16 mouse cellular contexts compared by ENCODE assay signal in the genomic region with DNA sequence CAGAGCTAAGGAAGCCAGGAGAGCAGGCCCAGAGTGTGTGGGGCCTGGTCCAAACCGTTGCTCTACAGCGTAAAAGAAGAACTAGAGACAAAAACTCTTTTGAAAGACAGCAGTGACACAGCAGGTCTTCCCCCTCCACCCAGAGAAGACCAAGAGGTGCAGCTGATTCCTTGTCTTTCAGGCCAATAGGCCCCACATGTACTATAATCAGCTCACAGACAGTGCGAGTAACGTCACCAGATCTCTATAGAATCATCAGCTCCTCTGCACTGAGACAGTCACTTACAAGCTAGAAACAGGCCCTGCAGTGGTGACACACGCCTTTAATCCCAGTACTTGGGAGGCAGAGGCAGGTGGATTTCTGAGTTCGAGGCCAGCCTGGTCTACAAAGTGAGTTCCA. TPM values are rescaled to one million over a fixed set of nuclear protein-coding genes. Genes with fewer than 3 reads are reported as not detected.
DNase-seq lines count a peak whose midpoint lies in the region; ATAC-seq and TF ChIP-seq lines count a peak whose summit lies in the region.
"Had no signal": no experiment of that assay in that cellular context is flagged by ENCODE, and none has a peak within 500 bp of the region (broad histone marks: within the 10 kb centered on the region; RNA-seq: fewer than 3 reads in every experiment).

No protein-coding gene starts in this region.

- ATAC-seq in midbrain, embryonic 12.5 days (ENCODE audit: low FRiP score, low read depth), result no peak
- ATAC-seq in midbrain, embryonic 13.5 days, result no peak
- peak; percentile 17 for ATAC-seq in liver, embryonic 11.5 days (replicated peaks; ENCODE audit: low FRiP score)
- ATAC-seq: inflammation-experienced regulatory T-cells, adult 6 months had no signal

- H3K27ac ChIP-seq in midbrain, embryonic 12.5 days (replicated peaks), result peak overlapping the region; percentile 10; the same call in 1 of the 2 replicates
- H3K27ac ChIP-seq in midbrain, embryonic 13.5 days, result no peak overlapping the region
- H3K27ac ChIP-seq in liver, embryonic 11.5 days (ENCODE audit: low read depth, low read length), result peak overlapping the region; percentile 84
- 0 out of 2 replicates have a peak overlapping the region, but pooled peaks have one; percentile 38 for H3K27ac ChIP-seq in olfactory bulb, adult 2 months (ENCODE audit: insufficient read depth, low read depth, low read length)
- H3K27ac ChIP-seq: forebrain, embryonic 12.5 days had no signal

- no peak for TF ChIP-seq CTCF in olfactory bulb, adult 2 months (IDR thresholded peaks at IDR 0.05; ENCODE audit: insufficient read depth, low read depth, low read length)

- H3K4me1 ChIP-seq in midbrain, embryonic 12.5 days, result peaks cover 27% of the 10 kb centered on the region
- H3K4me1 ChIP-seq in midbrain, embryonic 13.5 days (replicated peaks), result peaks cover 34% of the 10 kb centered on the region
- H3K4me1 ChIP-seq in liver, embryonic 11.5 days (replicated peaks; ENCODE audit: control insufficient read depth, insufficient read depth, low read length), result peaks cover 45% of the 10 kb centered on the region
- H3K4me1 ChIP-seq in olfactory bulb, adult 2 months (ENCODE audit: control insufficient read depth, insufficient read depth, low read length), result peaks cover 14% of the 10 kb centered on the region; the same call in 1 of the 2 replicates

- no peak overlapping the region for H3K9ac ChIP-seq in midbrain, embryonic 12.5 days (replicated peaks)
- H3K9ac ChIP-seq in midbrain, embryonic 13.5 days (replicated peaks), result no peak overlapping the region
- H3K9ac ChIP-seq in liver, embryonic 11.5 days (ENCODE audit: low read depth, low read length), result peak overlapping the region; percentile 60
- H3K9ac ChIP-seq: forebrain, embryonic 12.5 days had no signal

- H3K27me3 ChIP-seq in midbrain, embryonic 12.5 days, result no peaks in the 10 kb centered on the region
- no peaks in the 10 kb centered on the region for H3K27me3 ChIP-seq in midbrain, embryonic 13.5 days
- H3K27me3 ChIP-seq in liver, embryonic 11.5 days (replicated peaks; ENCODE audit: control insufficient read depth, insufficient read depth, low read length), result no peaks in the 10 kb centered on the region
- H3K27me3 ChIP-seq: forebrain, embryonic 12.5 days had no signal

- H3K4me3 ChIP-seq in midbrain, embryonic 12.5 days, result no peak overlapping the region
- H3K4me3 ChIP-seq in midbrain, embryonic 13.5 days (replicated peaks), result no peak overlapping the region
- H3K4me3 ChIP-seq in liver, embryonic 11.5 days (ENCODE audit: low read depth, low read length), result no peak overlapping the region
- H3K4me3 ChIP-seq in olfactory bulb, adult 2 months (ENCODE audit: insufficient read depth, low read depth, low read length), result no peak overlapping the region
- H3K4me3 ChIP-seq: forebrain, embryonic 12.5 days had no signal

- H3K9me3 ChIP-seq in midbrain, embryonic 12.5 days, result no peaks in the 10 kb centered on the region
- no peaks in the 10 kb centered on the region for H3K9me3 ChIP-seq in midbrain, embryonic 13.5 days
- H3K9me3 ChIP-seq in liver, embryonic 11.5 days (ENCODE audit: control insufficient read depth, low read length), result no peaks in the 10 kb centered on the region
- H3K9me3 ChIP-seq: forebrain, embryonic 12.5 days had no signal

- 83% methylated on average over 6 of the region's 6 CpGs for WGBS in midbrain, embryonic 12.5 days
- 74% methylated on average over 6 of the region's 6 CpGs for WGBS in midbrain, embryonic 13.5 days
- 49% methylated on average over 6 of the region's 6 CpGs for WGBS in liver, embryonic 11.5 days
- WGBS in olfactory bulb, adult 2 months, result 56% methylated on average over 6 of the region's 6 CpGs

- DNase-seq in cerebellum, adult 9-11 months, result peak; percentile 36
- DNase-seq in cerebellum, postnatal 14 days, result no peak
- no peak for DNase-seq in liver, embryonic 11.5 days (ENCODE audit: low spot score)
- DNase-seq in adrenal gland, adult 2 months, result no peak
- no peak for DNase-seq in ovary, postnatal 10 days (ENCODE audit: low spot score)
- DNase-seq: lung, postnatal 14 days; thymus, postnatal 14 days had no signal

- no peak overlapping the region for H3K4me2 ChIP-seq in midbrain, embryonic 12.5 days (replicated peaks)
- H3K4me2 ChIP-seq in midbrain, embryonic 13.5 days (replicated peaks), result no peak overlapping the region
- peak overlapping the region; percentile 53 for H3K4me2 ChIP-seq in liver, embryonic 11.5 days

- TF ChIP-seq POLR2A in olfactory bulb, adult 2 months (IDR thresholded peaks at IDR 0.05; ENCODE audit: insufficient read depth, low read depth, low read length), result no peak

- H3K36me3 ChIP-seq in midbrain, embryonic 12.5 days, result no peaks in the 10 kb centered on the region
- H3K36me3 ChIP-seq in midbrain, embryonic 13.5 days, result no peaks in the 10 kb centered on the region
- H3K36me3 ChIP-seq in liver, embryonic 11.5 days (ENCODE audit: control insufficient read depth, insufficient read depth, low read length), result no peaks in the 10 kb centered on the region
- H3K36me3 ChIP-seq: forebrain, embryonic 12.5 days had no signal

RNA-seq across cellular contexts. Expression of a gene that starts 4.8 kb away (rescaled TPM):
- 30.7 and 31.8 TPM in 2 replicates for polyA plus RNA-seq in midbrain, embryonic 12.5 days (2016; fragmentation: Nextera tagmentation; extraction: Ambion mirVana)
- 24.4 and 24.7 TPM in 2 replicates for polyA plus RNA-seq in midbrain, embryonic 13.5 days (2015; fragmentation: Nextera tagmentation; extraction: Ambion mirVana)
- polyA plus RNA-seq in liver, embryonic 11.5 days (2014; fragmentation: Nextera tagmentation; extraction: Ambion mirVana), result 20.0 and 20.9 TPM in 2 replicates
- 47.4 and 143 TPM in 2 replicates for polyA plus RNA-seq in olfactory bulb, adult 2 months (2012; ENCODE audit: insufficient read depth, insufficient read length, low replicate concordance, missing spikeins)
- total RNA-seq in adrenal gland, adult 2 months (2021), result 10 to 100 TPM; 67.0 to 77.8 TPM
- polyA plus RNA-seq in adrenal gland, adult 2 months (2012; rRNA removed), result 69.2 and 87.7 TPM in 2 replicates

RNA-seq across cellular contexts. Expression of a gene that starts 17.2 kb away (rescaled TPM):
- polyA plus RNA-seq in midbrain, embryonic 12.5 days (2016; fragmentation: Nextera tagmentation; extraction: Ambion mirVana), result not detected in 2 replicates
- polyA plus RNA-seq in midbrain, embryonic 13.5 days (2015; fragmentation: Nextera tagmentation; extraction: Ambion mirVana), result 0.22 and 0.27 TPM in 2 replicates
- polyA plus RNA-seq in liver, embryonic 11.5 days (2014; fragmentation: Nextera tagmentation; extraction: Ambion mirVana), result 0.25 TPM in 1 of 2 replicates, not detected in the other
- polyA plus RNA-seq in olfactory bulb, adult 2 months (2012; ENCODE audit: insufficient read depth, insufficient read length, low replicate concordance, missing spikeins), result not detected in 2 replicates
- total RNA-seq in adrenal gland, adult 2 months (2021), result not detected
- polyA plus RNA-seq in adrenal gland, adult 2 months (2012; rRNA removed), result not detected in 2 replicates
- total RNA-seq: adrenal gland, postnatal 4 days; left cerebral cortex, postnatal 36 days; monocyte, adult 5-6 weeks had no signal
- polyA plus RNA-seq: forebrain, embryonic 12.5 days; large intestine, adult 2 months had no signal
